Mouse (Mus musculus): ENCODE measurements around the gene Pex16. TPM values are rescaled to one million over a fixed set of nuclear protein-coding genes. Genes with fewer than 3 reads are reported as not detected.

Gene Pex16
- polyA plus RNA-seq, 1 experiment from 2014 or later: 30.1 TPM

DNA sequence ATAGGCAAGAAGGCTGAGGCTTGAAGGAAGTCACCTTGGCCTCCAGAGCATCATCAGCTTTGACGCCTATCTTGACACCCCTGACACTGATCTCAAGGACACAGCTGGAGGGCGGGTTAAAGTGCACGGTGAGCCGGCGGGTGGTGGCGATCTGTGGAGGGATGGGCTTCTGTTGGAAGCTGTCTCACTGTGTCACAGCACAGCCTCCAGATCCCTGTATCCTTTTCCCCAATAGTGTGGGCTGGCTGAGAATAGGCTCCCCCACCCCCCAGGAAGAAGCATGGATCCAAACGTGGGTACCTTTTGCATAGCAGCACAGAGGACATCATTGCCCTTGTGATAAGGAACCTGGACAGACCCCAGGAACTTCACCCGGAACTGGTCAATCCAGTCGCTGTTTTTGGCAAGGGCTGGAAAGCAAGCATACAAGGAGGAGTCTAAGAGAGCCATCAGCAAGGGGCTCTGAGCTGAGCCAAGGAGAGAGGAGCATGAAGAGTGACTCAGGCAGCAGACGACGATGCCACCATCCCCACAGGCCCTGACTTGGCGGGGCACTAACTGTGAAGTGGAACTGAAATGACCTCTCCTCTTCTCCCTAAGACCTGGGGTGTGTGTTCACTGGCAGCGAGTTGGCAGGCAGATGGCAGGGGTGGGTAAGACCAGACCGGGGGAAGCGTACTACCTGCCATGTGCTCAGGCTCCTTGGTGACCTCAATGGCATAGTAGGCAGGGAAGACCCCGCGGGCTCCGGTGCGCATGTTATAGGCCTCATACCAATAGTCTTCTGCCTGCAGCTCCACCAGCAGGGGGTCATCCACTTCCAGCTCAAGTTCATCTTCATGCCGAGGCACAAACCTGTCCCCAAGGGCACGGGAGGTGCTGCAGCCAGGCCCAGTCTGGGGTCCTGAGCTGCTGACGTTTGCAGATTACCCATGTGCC is 10.9 kb downstream of the Pex16 start:
- WGBS: 82% methylated on average over 22 of the region's 22 CpGs
- no peak overlapping the region for H3K4me3 ChIP-seq
- H3K36me3 ChIP-seq: peaks cover 77% of the 10 kb centered on the region
- H3K4me1 ChIP-seq (replicated peaks): peaks cover 51% of the 10 kb centered on the region
- no peaks in the 10 kb centered on the region for H3K27me3 ChIP-seq (ENCODE audit: insufficient read depth, poor library complexity, severe bottlenecking)
- H3K9me3 ChIP-seq: no peaks in the 10 kb centered on the region
- no peak for DNase-seq (ENCODE audit: low spot score)
- H3K27ac ChIP-seq: no peak overlapping the region

DNA sequence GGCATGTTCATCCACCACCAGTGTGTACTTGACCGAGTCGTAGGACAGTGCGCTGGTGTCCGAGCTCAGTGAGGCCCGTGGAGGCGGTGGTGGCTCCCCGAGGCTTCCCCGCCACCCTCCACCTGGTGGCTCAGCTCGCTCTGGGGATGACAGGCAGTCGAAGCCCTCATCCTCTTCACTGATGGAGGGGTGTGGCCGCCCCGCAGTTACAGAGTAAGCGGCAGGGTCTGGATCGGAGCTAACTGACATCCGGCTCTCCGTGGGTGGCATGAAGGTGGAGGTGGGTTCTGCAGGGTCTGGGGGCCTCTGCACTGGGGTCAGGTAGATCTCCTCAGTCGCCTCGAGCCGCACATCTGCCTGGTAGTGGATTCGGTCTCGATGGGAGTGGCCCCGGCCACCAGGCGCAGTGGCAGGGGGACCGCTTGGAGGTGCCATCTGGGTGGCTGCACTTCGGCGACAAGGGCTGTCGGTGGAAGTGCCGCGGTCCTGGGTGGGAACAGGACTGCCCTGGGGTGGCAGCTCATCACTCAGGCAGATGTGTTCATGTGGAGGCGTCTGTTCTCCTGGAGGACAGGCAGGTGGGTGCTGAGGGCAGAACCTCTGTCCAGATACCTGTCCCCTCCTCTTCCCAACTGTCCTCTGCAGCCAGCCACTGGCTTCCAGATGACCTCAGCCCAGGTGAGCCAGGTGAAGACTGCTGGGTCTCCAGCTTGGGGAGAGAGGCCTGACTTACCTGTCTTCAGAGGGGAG is 12.5 kb downstream of the Pex16 start:
- Histone ChIP-seq H3K9me3 (no peaks in the 10 kb centered on the region), H3K4me3 (peak overlapping the region; percentile 88; the same call in 1 of the 2 replicates), H3K4me1 (replicated peaks) (peaks cover 62% of the 10 kb centered on the region), H3K27me3 (ENCODE audit: insufficient read depth, poor library complexity, severe bottlenecking) (no peaks in the 10 kb centered on the region; the same call in 1 of the 2 replicates), H3K27ac (peak overlapping the region; percentile 90; the same call in 1 of the 2 replicates), H3K36me3 (peaks cover 63% of the 10 kb centered on the region)
- WGBS: 94% methylated on average over 30 of the region's 30 CpGs
- DNase-seq (ENCODE audit: low spot score): no peak

DNA sequence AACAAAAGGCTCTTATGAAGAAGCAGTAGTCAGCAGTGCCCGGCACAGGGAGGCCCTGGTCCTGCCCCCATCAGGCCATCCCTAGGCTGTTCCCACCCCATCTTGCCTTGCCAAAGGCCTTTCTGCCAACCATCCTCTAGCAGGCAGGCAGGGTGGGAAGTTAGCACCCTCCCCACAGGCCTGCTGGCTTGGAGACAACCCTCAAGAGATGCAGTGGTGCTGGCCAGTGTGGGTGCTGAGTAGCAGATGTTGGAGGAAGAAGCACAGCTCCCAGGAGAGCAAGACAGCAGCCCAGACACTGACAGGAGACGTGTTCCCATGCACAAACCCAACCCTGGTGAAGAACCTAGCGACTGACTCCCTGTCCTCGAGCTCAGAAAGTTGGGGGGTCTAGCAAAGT is 13.2 kb downstream of the Pex16 start:
- WGBS: 79% methylated on average over 4 of the region's 4 CpGs
- Histone ChIP-seq H3K9me3 (no peaks in the 10 kb centered on the region), H3K4me1 (replicated peaks) (peaks cover 68% of the 10 kb centered on the region), H3K36me3 (peaks cover 57% of the 10 kb centered on the region), H3K27ac (peak overlapping the region; percentile 90), H3K4me3 (peak overlapping the region; percentile 88), H3K27me3 (ENCODE audit: insufficient read depth, poor library complexity, severe bottlenecking) (no peaks in the 10 kb centered on the region; the same call in 1 of the 2 replicates)
- no peak for DNase-seq (ENCODE audit: low spot score)

DNA sequence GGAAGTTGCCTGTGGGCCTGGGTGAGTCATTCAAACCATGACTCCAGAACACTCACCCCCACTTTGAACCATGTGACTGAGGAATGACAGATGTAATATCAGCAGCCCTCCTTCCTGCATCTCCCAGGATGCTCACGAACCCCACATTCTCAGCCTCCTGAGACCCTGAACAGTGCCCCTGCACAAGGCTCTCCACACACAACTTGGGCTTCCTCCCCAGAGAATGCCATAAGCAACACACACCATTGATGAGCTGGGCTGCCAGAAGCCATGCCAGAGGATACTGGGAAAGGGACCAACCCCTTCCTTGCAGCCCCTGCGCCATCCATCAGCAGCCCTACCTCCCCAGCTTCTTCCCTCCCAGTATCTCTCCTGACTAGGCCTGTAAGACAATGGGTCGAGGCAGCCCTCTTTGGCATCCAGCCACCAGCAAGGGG is 13.6 kb downstream of the Pex16 start:
- Histone ChIP-seq H3K36me3 (peaks cover 52% of the 10 kb centered on the region), H3K9me3 (no peaks in the 10 kb centered on the region), H3K27me3 (ENCODE audit: insufficient read depth, poor library complexity, severe bottlenecking) (peaks cover 2% of the 10 kb centered on the region; the same call in 1 of the 2 replicates), H3K27ac (peak overlapping the region; percentile 90), H3K4me3 (peak overlapping the region; percentile 88), H3K4me1 (replicated peaks) (peaks cover 73% of the 10 kb centered on the region)
- no peak for DNase-seq (ENCODE audit: low spot score)
- WGBS: 59% methylated on average over 3 of the region's 3 CpGs

DNA sequence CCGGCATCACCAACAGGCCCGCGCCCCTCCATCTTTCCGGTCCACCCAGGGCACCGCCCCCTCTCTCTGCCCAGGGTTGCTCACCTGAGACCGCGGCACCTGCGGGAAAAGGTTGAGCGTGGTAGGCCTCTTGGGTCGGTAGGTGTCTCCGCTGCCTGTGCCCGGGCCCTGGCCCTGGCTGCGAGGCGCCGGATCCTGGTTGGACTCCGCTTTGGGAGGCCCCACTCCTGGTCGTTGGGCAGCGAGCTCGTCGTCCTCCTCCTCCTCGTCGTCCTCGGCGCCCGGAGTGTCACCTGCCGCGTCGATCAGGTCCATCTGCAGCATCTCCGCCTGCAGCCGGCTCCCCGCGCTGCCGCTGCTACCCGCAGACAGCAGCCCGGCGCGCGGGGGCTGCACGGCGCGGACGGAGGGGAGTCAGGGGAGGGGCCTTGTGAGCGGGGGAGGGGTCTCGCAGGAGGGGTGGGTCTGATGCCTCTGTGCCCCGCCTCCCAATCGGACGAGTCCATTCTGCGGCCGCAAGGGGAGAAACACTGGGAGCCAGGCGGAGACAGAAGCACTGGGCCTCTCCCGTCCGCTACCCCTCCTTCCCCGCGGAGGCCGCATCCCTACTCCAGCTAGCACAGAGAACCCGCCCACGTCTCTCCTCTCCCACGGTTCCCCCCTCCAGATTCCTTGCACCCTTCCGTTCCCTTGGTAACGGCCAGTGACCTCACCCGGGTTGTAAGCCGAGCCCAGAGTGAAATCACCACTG is 14.6 kb downstream of the Pex16 start:
- H3K36me3 ChIP-seq: peaks cover 42% of the 10 kb centered on the region
- H3K27ac ChIP-seq: peak overlapping the region; percentile 90
- H3K27me3 ChIP-seq (ENCODE audit: insufficient read depth, poor library complexity, severe bottlenecking): peaks cover 9% of the 10 kb centered on the region; the same call in 1 of the 2 replicates
- H3K4me1 ChIP-seq (replicated peaks): peaks cover 79% of the 10 kb centered on the region
- H3K9me3 ChIP-seq: no peaks in the 10 kb centered on the region
- WGBS: 1% methylated on average over 62 of the region's 62 CpGs
- peak; percentile 98 for DNase-seq (ENCODE audit: low spot score)
- H3K4me3 ChIP-seq: peak overlapping the region; percentile 88

DNA sequence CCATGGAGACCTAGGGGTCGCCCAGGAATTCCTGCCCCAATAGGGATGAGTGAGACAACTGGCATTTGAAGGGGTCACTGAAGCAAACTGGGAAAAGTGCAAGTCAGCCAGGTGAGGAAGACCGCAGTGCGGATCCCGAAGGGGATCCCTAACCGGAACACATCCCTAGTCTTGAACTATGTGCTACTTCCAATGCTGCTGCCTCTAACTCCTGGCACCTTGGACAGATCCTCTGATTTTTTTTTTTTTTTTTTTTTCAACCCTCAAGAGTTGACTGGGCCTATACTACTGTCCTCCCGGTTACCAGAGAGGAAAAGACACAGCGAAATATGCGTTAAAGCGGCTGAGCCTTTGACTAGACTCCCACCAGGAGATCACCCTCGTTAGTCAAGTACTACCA is 15.2 kb downstream of the Pex16 start:
- Histone ChIP-seq H3K27ac (peak overlapping the region; percentile 90), H3K36me3 (peaks cover 37% of the 10 kb centered on the region), H3K4me3 (peak overlapping the region; percentile 88), H3K9me3 (no peaks in the 10 kb centered on the region), H3K4me1 (replicated peaks) (peaks cover 84% of the 10 kb centered on the region), H3K27me3 (ENCODE audit: insufficient read depth, poor library complexity, severe bottlenecking) (peaks cover 9% of the 10 kb centered on the region; the same call in 1 of the 2 replicates)
- 3% methylated on average over 10 of the region's 10 CpGs for WGBS
- DNase-seq (ENCODE audit: low spot score): no peak

DNA sequence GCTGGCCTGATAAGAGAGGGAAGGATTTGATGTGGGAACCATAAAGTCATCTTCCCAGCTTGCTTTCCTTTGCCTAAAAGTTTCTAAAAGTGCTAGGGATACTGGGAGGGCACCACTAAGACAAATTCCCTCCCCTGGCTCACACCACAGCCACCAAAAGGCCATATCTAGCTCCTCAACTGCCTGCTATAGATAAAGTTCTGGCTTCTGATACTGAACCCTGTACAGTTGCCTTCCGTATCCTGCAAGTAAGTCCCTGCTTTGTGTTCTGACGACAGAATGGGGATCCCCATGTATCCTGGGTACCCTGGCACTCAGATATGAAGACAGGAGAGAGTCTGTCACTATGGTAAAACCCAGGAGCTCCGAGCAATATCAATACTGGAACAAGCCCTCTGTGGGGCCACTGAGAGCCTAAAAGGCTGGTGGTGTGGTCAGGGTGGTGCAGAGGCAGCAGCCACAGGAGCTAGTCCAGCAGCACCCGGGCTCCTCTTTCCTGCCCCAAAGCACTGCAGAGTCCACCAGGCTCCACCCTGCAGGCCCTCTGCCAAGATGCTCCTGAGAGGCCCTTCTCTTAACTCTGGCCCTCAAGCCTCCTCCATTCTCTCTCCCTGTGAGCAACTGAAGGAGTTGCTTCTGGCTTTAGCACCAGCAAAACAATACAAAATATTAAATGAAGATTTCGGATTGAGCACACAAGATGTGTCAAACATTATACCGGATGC is 15.9 kb downstream of the Pex16 start:
- Histone ChIP-seq H3K9me3 (no peaks in the 10 kb centered on the region), H3K27me3 (ENCODE audit: insufficient read depth, poor library complexity, severe bottlenecking) (peaks cover 9% of the 10 kb centered on the region; the same call in 1 of the 2 replicates), H3K4me1 (replicated peaks) (peaks cover 84% of the 10 kb centered on the region), H3K27ac (peak overlapping the region; percentile 92), H3K36me3 (peaks cover 29% of the 10 kb centered on the region), H3K4me3 (peak overlapping the region; percentile 88; the same call in 1 of the 2 replicates)
- 80% methylated on average over 6 of the region's 6 CpGs for WGBS
- no peak for DNase-seq (ENCODE audit: low spot score)

DNA sequence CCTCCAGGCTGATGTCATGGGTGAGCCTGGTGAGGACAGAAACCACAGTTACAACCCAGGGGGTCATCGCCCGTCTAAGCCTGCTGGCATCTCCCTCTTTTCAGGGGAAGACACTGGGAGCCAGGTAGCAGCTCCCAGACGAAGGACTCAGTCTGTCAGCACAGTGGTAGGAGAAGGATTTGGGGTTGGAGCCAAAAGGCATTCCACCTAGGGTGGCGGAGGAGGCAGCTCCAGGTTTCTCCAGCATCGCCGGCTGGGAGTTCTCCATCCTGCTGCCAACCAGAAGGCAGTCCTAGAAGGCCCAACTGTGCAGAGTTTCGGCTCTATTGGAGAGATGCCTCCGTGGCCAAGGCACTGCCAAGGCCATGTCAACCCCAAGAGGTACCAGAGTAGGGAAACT is 16.6 kb downstream of the Pex16 start:
- WGBS: 87% methylated on average over 8 of the region's 8 CpGs
- peak overlapping the region; percentile 92 for H3K27ac ChIP-seq

DNA sequence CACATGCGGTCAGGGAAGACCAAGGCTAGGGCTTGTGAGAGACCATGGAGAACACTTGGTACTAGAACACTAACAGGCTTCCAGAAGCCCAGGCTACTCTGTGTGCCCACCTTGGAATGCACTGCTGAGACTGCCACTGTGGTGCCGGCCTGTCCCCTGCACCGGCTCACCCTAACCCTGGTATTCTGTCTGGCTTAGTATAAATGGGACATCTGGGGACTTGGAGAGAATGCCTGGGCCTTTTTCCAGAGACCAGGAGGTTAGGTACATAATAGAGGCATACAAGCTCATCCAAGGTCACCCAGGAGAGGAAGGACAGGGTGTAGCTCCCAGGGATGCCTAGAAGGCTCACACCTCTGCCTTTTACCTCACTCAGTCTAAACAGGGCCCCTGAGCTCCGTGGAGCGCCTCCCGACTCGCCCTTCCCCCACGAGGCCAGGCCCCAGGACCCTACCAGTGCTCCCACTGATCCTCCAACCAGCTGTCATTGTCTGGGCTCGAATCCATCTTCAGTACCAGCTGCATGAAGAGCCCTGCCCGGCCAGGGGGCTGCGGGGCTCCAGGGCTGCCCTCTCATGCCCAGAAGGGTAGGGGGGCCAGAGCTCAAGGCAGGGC is 17.3 kb downstream of the Pex16 start:
- DNase-seq (ENCODE audit: low spot score): no peak
- peak overlapping the region; percentile 92 for H3K27ac ChIP-seq
- no peaks in the 10 kb centered on the region for H3K9me3 ChIP-seq
- H3K27me3 ChIP-seq (ENCODE audit: insufficient read depth, poor library complexity, severe bottlenecking): peaks cover 9% of the 10 kb centered on the region; the same call in 1 of the 2 replicates
- peak overlapping the region; percentile 88 for H3K4me3 ChIP-seq
- H3K36me3 ChIP-seq: peaks cover 15% of the 10 kb centered on the region
- peaks cover 87% of the 10 kb centered on the region for H3K4me1 ChIP-seq (replicated peaks)
- WGBS: 27% methylated on average over 11 of the region's 11 CpGs

More for the DNA sequence above, 16.6 kb downstream of the Pex16 start:
- peaks cover 9% of the 10 kb centered on the region; the same call in 1 of the 2 replicates for H3K27me3 ChIP-seq (ENCODE audit: insufficient read depth, poor library complexity, severe bottlenecking)
- peak overlapping the region; percentile 88; the same call in 1 of the 2 replicates for H3K4me3 ChIP-seq
- no peak for DNase-seq (ENCODE audit: low spot score)
- H3K36me3 ChIP-seq: peaks cover 22% of the 10 kb centered on the region
- peaks cover 86% of the 10 kb centered on the region for H3K4me1 ChIP-seq (replicated peaks)
- no peaks in the 10 kb centered on the region for H3K9me3 ChIP-seq

DNA sequence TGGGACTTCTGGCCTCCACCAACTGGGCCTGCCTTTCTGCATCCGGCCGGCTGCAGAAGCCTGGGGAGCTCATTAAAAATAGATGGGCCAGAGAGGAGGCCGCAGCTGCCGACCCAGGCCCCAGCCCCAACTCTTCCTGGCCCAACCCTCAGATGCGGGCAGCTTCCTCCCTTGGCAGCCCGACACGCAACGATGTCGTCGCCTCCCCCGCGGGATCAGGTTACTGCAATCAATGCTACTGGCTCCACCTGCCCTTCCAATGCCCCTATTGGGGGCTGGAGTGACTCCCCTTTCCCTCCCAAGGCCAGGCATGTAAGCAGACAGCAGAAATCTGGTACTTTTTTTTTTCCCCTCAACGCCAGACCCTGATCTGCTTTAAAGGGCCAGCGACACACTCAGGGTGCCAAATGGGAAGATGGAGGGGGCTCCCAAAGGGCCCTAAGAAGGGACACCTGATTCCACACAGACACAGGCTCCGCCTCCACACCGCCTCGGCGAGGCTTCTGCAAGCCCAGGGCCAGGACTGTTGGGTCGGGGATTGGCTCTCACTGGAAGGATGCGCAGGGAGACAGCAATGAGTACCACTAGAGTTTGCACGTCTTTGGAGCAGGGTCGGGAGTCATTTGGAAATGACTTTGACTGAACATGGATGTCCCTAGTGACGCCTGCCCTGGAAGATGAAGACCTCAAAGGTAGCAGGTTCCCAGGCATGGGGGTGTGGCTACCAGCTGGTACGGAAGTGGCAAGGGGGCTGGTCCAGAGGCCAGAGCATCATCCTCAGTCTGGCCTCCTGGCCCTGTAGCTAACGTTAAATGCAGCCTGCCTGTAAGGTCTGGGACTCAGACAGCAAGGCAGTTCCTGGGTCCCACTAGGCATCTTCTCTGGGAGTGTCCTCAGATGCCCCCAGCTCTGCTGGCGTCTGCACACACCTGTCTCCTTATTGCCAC is 18.1 kb downstream of the Pex16 start:
- peak; percentile 80 for DNase-seq (ENCODE audit: low spot score)
- H3K4me3 ChIP-seq: peak overlapping the region; percentile 88
- H3K27ac ChIP-seq: peak overlapping the region; percentile 92
- 4% methylated on average over 26 of the region's 26 CpGs for WGBS
- peaks cover 9% of the 10 kb centered on the region; the same call in 1 of the 2 replicates for H3K27me3 ChIP-seq (ENCODE audit: insufficient read depth, poor library complexity, severe bottlenecking)
- no peaks in the 10 kb centered on the region for H3K9me3 ChIP-seq
- H3K4me1 ChIP-seq (replicated peaks): peaks cover 87% of the 10 kb centered on the region
- H3K36me3 ChIP-seq: peaks cover 7% of the 10 kb centered on the region

Measured in hindbrain, embryonic 10.5 days (tissue).